Mouse (Mus musculus) erythroblast, adult 5-6 weeks (primary cell): ENCODE measurements around the gene Arhgef5. TPM values are rescaled to one million over a fixed set of nuclear protein-coding genes. Genes with fewer than 3 reads are reported as not detected.

Experiments
- ATAC-seq: replicated peaks from 2 replicates; pipeline ENCODE4 v1.8.0; 2016; ENCODE audit warnings: moderate number of reproducible peaks, mild to moderate bottlenecking, moderate TSS enrichment, inconsistent platforms; ENCODE audit not compliant: poor library complexity, low FRiP score, severe bottlenecking
- total RNA-seq, 2 experiments: library from RNA; stranded (forward) in 1 of 2; stranded (reverse) in 1 of 2; fragments of 150-400 nt in 1 of 2; fragments of 200-764, 138-1000 nt in 1 of 2; gene quantifications; 2 replicates each; pipeline versions ENCODE4 v1.2.3 to v1.2.4; 2015 to 2017; ENCODE audit warnings: low replicate concordance in 2 of 2

Arhgef5 gene
- total RNA-seq, 2 experiments from 2014 or later, result 0.17 TPM; not detected in 1

GRCm38 (mm10) chr6:43312546-43312945 lies 47.2 kb downstream of the Arhgef5 start:
- no peak for ATAC-seq

GRCm38 (mm10) chr6:43312961-43313656 lies 47.7 kb downstream of the Arhgef5 start:
- ATAC-seq, result no peak

- no peak for ATAC-seq
Observed at GRCm38 (mm10) chr6:43333479-43333878, 68.1 kb downstream of the Arhgef5 start.

- ATAC-seq, result no peak
Observed at GRCm38 (mm10) chr6:43335619-43336234, 70.3 kb downstream of the Arhgef5 start.

- ATAC-seq, result no peak
Observed at GRCm38 (mm10) chr6:43337491-43337961, 72.1 kb downstream of the Arhgef5 start.

- ATAC-seq, result no peak
Observed at GRCm38 (mm10) chr6:43338804-43339203, 73.4 kb downstream of the Arhgef5 start.

Other genes with a start within 250 kb of the Arhgef5 start
- not detected in 2 replicates for gene Olfr441, start 159.2 kb upstream of the Arhgef5 start, total RNA-seq (2015; ENCODE audit: low replicate concordance)
- gene Olfr441, start 159.2 kb upstream of the Arhgef5 start, total RNA-seq (2017; ENCODE audit: low replicate concordance), result not detected in 2 replicates
- not detected in 2 replicates for gene Olfr237-ps1, start 119.0 kb upstream of the Arhgef5 start, total RNA-seq (2015; ENCODE audit: low replicate concordance)
- gene Olfr237-ps1, start 119.0 kb upstream of the Arhgef5 start, total RNA-seq (2017; ENCODE audit: low replicate concordance), result 0.17 TPM in 1 of 2 replicates, not detected in the other
- not detected in 2 replicates for gene Olfr437, start 102.3 kb upstream of the Arhgef5 start, total RNA-seq (2015; ENCODE audit: low replicate concordance)
- not detected in 2 replicates for gene Olfr437, start 102.3 kb upstream of the Arhgef5 start, total RNA-seq (2017; ENCODE audit: low replicate concordance)
- gene Olfr13, start 93.4 kb upstream of the Arhgef5 start, total RNA-seq (2015; ENCODE audit: low replicate concordance), result not detected in 2 replicates
- gene Olfr13, start 93.4 kb upstream of the Arhgef5 start, total RNA-seq (2017; ENCODE audit: low replicate concordance), result not detected in 2 replicates
- gene Olfr435, start 68.4 kb upstream of the Arhgef5 start, total RNA-seq (2015; ENCODE audit: low replicate concordance), result not detected in 2 replicates
- gene Olfr435, start 68.4 kb upstream of the Arhgef5 start, total RNA-seq (2017; ENCODE audit: low replicate concordance), result not detected in 2 replicates
- not detected in 2 replicates for gene Olfr434, start 52.6 kb upstream of the Arhgef5 start, total RNA-seq (2015; ENCODE audit: low replicate concordance)
- gene Olfr434, start 52.6 kb upstream of the Arhgef5 start, total RNA-seq (2017; ENCODE audit: low replicate concordance), result not detected in 2 replicates
- not detected in 2 replicates for gene Olfr47, start 34.1 kb upstream of the Arhgef5 start, total RNA-seq (2015; ENCODE audit: low replicate concordance)
- not detected in 2 replicates for gene Olfr47, start 34.1 kb upstream of the Arhgef5 start, total RNA-seq (2017; ENCODE audit: low replicate concordance)
- not detected in 2 replicates for gene Nobox, start 44.0 kb downstream of the Arhgef5 start, total RNA-seq (2015; ENCODE audit: low replicate concordance)
- gene Nobox, start 44.0 kb downstream of the Arhgef5 start, total RNA-seq (2017; ENCODE audit: low replicate concordance), result not detected in 2 replicates